Mouse (Mus musculus) neural tube, embryonic 13.5 days (tissue): ENCODE measurements at regions not wholly inside any gene's neighbourhood (a gene's known extent, or its start where the extent isn't known, plus 50 kb on each side); places are given as distances from the start of the nearest gene placed in this dataset.
A peak's percentile ranks its signal among the peaks of the same experiment; 100 is the strongest.

Source experiments
- ATAC-seq: fragments of 200-750 bp; cut with Nextera tagmentation; 2 replicates; pipeline ENCODE4 v1.8.0; 2017; ENCODE audit warnings: low read depth, mild to moderate bottlenecking, moderate TSS enrichment, moderate library complexity
- H3K27ac ChIP-seq: fragments of 300-500 bp; sonication (generic); replicated peaks from 2 replicates; pipeline ENCODE4 v1.5.1; 2015; ENCODE audit warnings: moderate library complexity, mild to moderate bottlenecking, inconsistent platforms
- H3K27me3 ChIP-seq: fragments of 300-500 bp; sonication (generic); 2 replicates; pipeline ENCODE4 v1.6.1; 2015; ENCODE audit warnings: mild to moderate bottlenecking, inconsistent platforms
- H3K36me3 ChIP-seq: fragments of 300-500 bp; sonication (generic); 2 replicates; pipeline ENCODE4 v1.6.1; 2015; ENCODE audit warnings: mild to moderate bottlenecking, inconsistent platforms
- H3K4me1 ChIP-seq: fragments of 300-500 bp; sonication (generic); replicated peaks from 2 replicates; pipeline ENCODE4 v1.6.1; 2015; ENCODE audit warnings: inconsistent platforms
- H3K4me2 ChIP-seq: fragments of 300-500 bp; sonication (generic); 2 replicates; pipeline ENCODE4 v1.6.1; 2015; ENCODE audit warnings: inconsistent platforms, mild to moderate bottlenecking, moderate library complexity
- H3K4me3 ChIP-seq: fragments of 300-500 bp; sonication (generic); 2 replicates; pipeline ENCODE4 v1.5.1; 2015; ENCODE audit warnings: mild to moderate bottlenecking, inconsistent platforms
- H3K9ac ChIP-seq: fragments of 300-500 bp; sonication (generic); 2 replicates; pipeline ENCODE4 v1.6.1; 2015; ENCODE audit warnings: moderate library complexity, mild to moderate bottlenecking, inconsistent platforms
- H3K9me3 ChIP-seq: fragments of 300-500 bp; sonication (generic); 2 replicates; pipeline ENCODE4 v1.6.1; 2016; ENCODE audit warnings: inconsistent platforms
- WGBS: fragments of 180-500 bp; shearing (Covaris S2); methylation state at CpG from one replicate; pipeline ENCODE4 v1.1.7; 2015; 5-methylcytosine and 5-hydroxymethylcytosine counted together

GRCm38 (mm10) chr6:51641965-51642364 lies 118.3 kb downstream of the Snx10 start:
- H3K4me2 ChIP-seq: no peak overlapping the region
- H3K27ac ChIP-seq: no peak overlapping the region
- H3K27me3 ChIP-seq: no peaks in the 10 kb centered on the region
- H3K9me3 ChIP-seq: no peaks in the 10 kb centered on the region
- no peak overlapping the region for H3K4me3 ChIP-seq
- ATAC-seq: no peak
- H3K9ac ChIP-seq: no peak overlapping the region
- H3K4me1 ChIP-seq: 0 out of 2 replicates have a peak, but pooled peaks cover 9% of the 10 kb centered on the region
- WGBS: 88% methylated on average over 5 of the region's 5 CpGs
- H3K36me3 ChIP-seq: no peaks in the 10 kb centered on the region

- no peak for ATAC-seq
- 45% methylated on average over 7 of the region's 7 CpGs for WGBS
- Histone ChIP-seq H3K36me3 (no peaks in the 10 kb centered on the region), H3K27me3 (no peaks in the 10 kb centered on the region), H3K4me2 (no peak overlapping the region), H3K9me3 (no peaks in the 10 kb centered on the region), H3K9ac (no peak overlapping the region), H3K4me3 (no peak overlapping the region), H3K27ac (peak overlapping the region; percentile 75), H3K4me1 (peaks cover 14% of the 10 kb centered on the region)
Observed at GRCm38 (mm10) chr6:51648813-51649212, 125.1 kb downstream of the Snx10 start.

- H3K27me3 ChIP-seq: no peaks in the 10 kb centered on the region
- no peak overlapping the region for H3K27ac ChIP-seq
- H3K4me3 ChIP-seq: no peak overlapping the region
- H3K4me2 ChIP-seq: no peak overlapping the region
- ATAC-seq: no peak
- H3K36me3 ChIP-seq: no peaks in the 10 kb centered on the region
- no peaks in the 10 kb centered on the region for H3K9me3 ChIP-seq
- H3K4me1 ChIP-seq: peaks cover 42% of the 10 kb centered on the region
- H3K9ac ChIP-seq: no peak overlapping the region
- WGBS: 80% methylated on average over 8 of the region's 8 CpGs
Observed at GRCm38 (mm10) chr6:51653753-51654152, 130.1 kb downstream of the Snx10 start.

- no peak for ATAC-seq
- Histone ChIP-seq H3K9me3 (no peaks in the 10 kb centered on the region), H3K27ac (no peak overlapping the region), H3K36me3 (no peaks in the 10 kb centered on the region), H3K4me1 (peaks cover 34% of the 10 kb centered on the region), H3K9ac (no peak overlapping the region), H3K4me3 (no peak overlapping the region), H3K27me3 (no peaks in the 10 kb centered on the region), H3K4me2 (no peak overlapping the region)
- 89% methylated on average over 4 of the region's 4 CpGs for WGBS
Observed at GRCm38 (mm10) chr6:51654991-51655390, 131.3 kb downstream of the Snx10 start.

GRCm38 (mm10) chr6:51656078-51656477 lies 132.4 kb downstream of the Snx10 start:
- Histone ChIP-seq H3K36me3 (no peaks in the 10 kb centered on the region), H3K4me2 (no peak overlapping the region), H3K4me1 (peaks cover 34% of the 10 kb centered on the region), H3K4me3 (no peak overlapping the region), H3K27me3 (no peaks in the 10 kb centered on the region), H3K9me3 (no peaks in the 10 kb centered on the region), H3K9ac (no peak overlapping the region), H3K27ac (peak overlapping the region; percentile 67)
- no peak for ATAC-seq
- 54% methylated on average over 7 of the region's 7 CpGs for WGBS

- ATAC-seq: 0 out of 2 replicates have a peak, but pooled peaks have one; percentile 52
- no peaks in the 10 kb centered on the region for H3K27me3 ChIP-seq
- peaks cover 34% of the 10 kb centered on the region for H3K4me1 ChIP-seq
- H3K4me3 ChIP-seq: no peak overlapping the region
- no peak overlapping the region for H3K4me2 ChIP-seq
- H3K27ac ChIP-seq: peak overlapping the region; percentile 67
- no peaks in the 10 kb centered on the region for H3K9me3 ChIP-seq
- no peak overlapping the region for H3K9ac ChIP-seq
- 24% methylated on average over 12 of the region's 12 CpGs for WGBS
- no peaks in the 10 kb centered on the region for H3K36me3 ChIP-seq
Observed at GRCm38 (mm10) chr6:51656883-51657640, 133.4 kb downstream of the Snx10 start.

GRCm38 (mm10) chr6:51658360-51658759 lies 134.7 kb downstream of the Snx10 start:
- no peak for ATAC-seq
- Histone ChIP-seq H3K4me1 (peaks cover 34% of the 10 kb centered on the region), H3K27ac (peak overlapping the region; percentile 70), H3K36me3 (no peaks in the 10 kb centered on the region), H3K9ac (no peak overlapping the region), H3K4me3 (no peak overlapping the region), H3K27me3 (no peaks in the 10 kb centered on the region), H3K4me2 (no peak overlapping the region), H3K9me3 (no peaks in the 10 kb centered on the region)
- 5% methylated on average over 8 of the region's 8 CpGs for WGBS

GRCm38 (mm10) chr6:51663178-51663577 lies 139.5 kb downstream of the Snx10 start:
- 89% methylated on average over 3 of the region's 3 CpGs for WGBS
- Histone ChIP-seq H3K9me3 (peaks cover 8% of the 10 kb centered on the region; the same call in 1 of the 2 replicates), H3K27ac (no peak overlapping the region), H3K27me3 (no peaks in the 10 kb centered on the region), H3K36me3 (no peaks in the 10 kb centered on the region), H3K4me1 (peaks cover 7% of the 10 kb centered on the region), H3K4me2 (no peak overlapping the region), H3K9ac (no peak overlapping the region), H3K4me3 (no peak overlapping the region)
- no peak for ATAC-seq

- H3K4me2 ChIP-seq: no peak overlapping the region
- H3K4me3 ChIP-seq: no peak overlapping the region
- no peak overlapping the region for H3K9ac ChIP-seq
- peaks cover 8% of the 10 kb centered on the region; the same call in 1 of the 2 replicates for H3K9me3 ChIP-seq
- no peaks in the 10 kb centered on the region for H3K4me1 ChIP-seq
- H3K27me3 ChIP-seq: no peaks in the 10 kb centered on the region
- no peaks in the 10 kb centered on the region for H3K36me3 ChIP-seq
- no peak for ATAC-seq
- 92% methylated on average over 5 of the region's 5 CpGs for WGBS
- no peak overlapping the region for H3K27ac ChIP-seq
Observed at GRCm38 (mm10) chr6:51664049-51664448, 140.3 kb downstream of the Snx10 start.

- no peak overlapping the region for H3K4me3 ChIP-seq
- H3K27me3 ChIP-seq: no peaks in the 10 kb centered on the region
- H3K36me3 ChIP-seq: no peaks in the 10 kb centered on the region
- H3K27ac ChIP-seq: no peak overlapping the region
- H3K4me2 ChIP-seq: no peak overlapping the region
- H3K9ac ChIP-seq: no peak overlapping the region
- H3K9me3 ChIP-seq: peaks cover 8% of the 10 kb centered on the region; the same call in 1 of the 2 replicates
- ATAC-seq: no peak
- 79% methylated on average over 3 of the region's 3 CpGs for WGBS
- H3K4me1 ChIP-seq: no peaks in the 10 kb centered on the region
Observed at GRCm38 (mm10) chr6:51667022-51667421, 143.3 kb downstream of the Snx10 start.

GRCm38 (mm10) chr6:51675342-51675945 lies 151.7 kb downstream of the Snx10 start:
- 45% methylated on average over 13 of the region's 13 CpGs for WGBS
- Histone ChIP-seq H3K9ac (no peak overlapping the region), H3K4me3 (no peak overlapping the region), H3K27ac (peak overlapping the region; percentile 33), H3K27me3 (no peaks in the 10 kb centered on the region), H3K4me2 (no peak overlapping the region), H3K9me3 (no peaks in the 10 kb centered on the region), H3K4me1 (peaks cover 18% of the 10 kb centered on the region), H3K36me3 (no peaks in the 10 kb centered on the region)
- ATAC-seq: no peak

GRCm38 (mm10) chr6:51677162-51677996 lies 153.7 kb downstream of the Snx10 start:
- H3K4me3 ChIP-seq: no peak overlapping the region
- no peak for ATAC-seq
- no peak overlapping the region for H3K9ac ChIP-seq
- H3K36me3 ChIP-seq: no peaks in the 10 kb centered on the region
- H3K27me3 ChIP-seq: no peaks in the 10 kb centered on the region
- H3K9me3 ChIP-seq: no peaks in the 10 kb centered on the region
- H3K4me1 ChIP-seq: peaks cover 22% of the 10 kb centered on the region
- 84% methylated on average over 12 of the region's 12 CpGs for WGBS
- no peak overlapping the region for H3K4me2 ChIP-seq
- no peak overlapping the region for H3K27ac ChIP-seq
